Mouse (Mus musculus) WW6 (cell line): Measurements from ENCODE around the gene Map3k3.
"Not testable (repeated sequence)": the region's sequence is repeated elsewhere in the genome, so short reads cannot be mapped to it uniquely, and the experiment has no call there.

Experiments used
- DNase-seq: peaks from one replicate; pipeline ENCODE4 v3.0.0-alpha.2; 2013; ENCODE audit warnings: low read depth, low spot score

Gene Map3k3

GRCm38 (mm10) chr11:106192241-106192640, 107.8 kb downstream of the Map3k3 start:
- no peak for DNase-seq

DNA sequence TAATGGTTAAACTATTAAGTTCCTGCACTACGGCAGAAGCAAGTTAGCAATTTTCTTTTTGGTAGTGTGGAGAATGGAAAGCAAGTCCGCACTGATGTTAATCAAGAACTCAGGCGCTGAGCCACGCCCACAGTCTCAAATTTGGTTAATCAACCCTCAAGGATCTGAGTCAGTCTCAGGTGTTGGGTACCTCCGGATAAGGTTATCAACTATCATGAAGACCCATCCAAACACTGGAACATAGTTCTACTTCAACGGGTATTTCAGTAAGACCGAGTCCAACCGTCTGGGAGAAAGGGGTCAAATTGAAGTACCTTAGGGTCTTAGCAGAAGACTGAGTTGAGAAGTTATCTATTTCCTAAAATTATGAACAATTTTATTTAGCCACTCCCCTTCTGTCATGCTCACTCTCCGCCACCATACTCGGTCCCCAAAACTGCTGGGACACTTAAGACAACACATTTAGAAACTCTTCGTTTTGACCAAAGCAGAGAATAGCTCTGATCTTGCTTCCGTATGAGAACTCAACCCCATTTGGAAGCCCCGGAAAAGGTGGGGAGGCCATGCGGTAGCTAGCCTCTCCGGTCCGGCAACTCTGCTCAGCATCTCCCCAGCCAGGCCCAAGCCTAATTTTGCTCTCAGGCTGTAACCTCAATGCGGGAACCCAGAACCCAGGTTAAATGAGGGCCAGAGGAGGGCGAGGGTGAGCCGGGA, 108.4 kb downstream of the Map3k3 start:
- no peak for DNase-seq

DNA sequence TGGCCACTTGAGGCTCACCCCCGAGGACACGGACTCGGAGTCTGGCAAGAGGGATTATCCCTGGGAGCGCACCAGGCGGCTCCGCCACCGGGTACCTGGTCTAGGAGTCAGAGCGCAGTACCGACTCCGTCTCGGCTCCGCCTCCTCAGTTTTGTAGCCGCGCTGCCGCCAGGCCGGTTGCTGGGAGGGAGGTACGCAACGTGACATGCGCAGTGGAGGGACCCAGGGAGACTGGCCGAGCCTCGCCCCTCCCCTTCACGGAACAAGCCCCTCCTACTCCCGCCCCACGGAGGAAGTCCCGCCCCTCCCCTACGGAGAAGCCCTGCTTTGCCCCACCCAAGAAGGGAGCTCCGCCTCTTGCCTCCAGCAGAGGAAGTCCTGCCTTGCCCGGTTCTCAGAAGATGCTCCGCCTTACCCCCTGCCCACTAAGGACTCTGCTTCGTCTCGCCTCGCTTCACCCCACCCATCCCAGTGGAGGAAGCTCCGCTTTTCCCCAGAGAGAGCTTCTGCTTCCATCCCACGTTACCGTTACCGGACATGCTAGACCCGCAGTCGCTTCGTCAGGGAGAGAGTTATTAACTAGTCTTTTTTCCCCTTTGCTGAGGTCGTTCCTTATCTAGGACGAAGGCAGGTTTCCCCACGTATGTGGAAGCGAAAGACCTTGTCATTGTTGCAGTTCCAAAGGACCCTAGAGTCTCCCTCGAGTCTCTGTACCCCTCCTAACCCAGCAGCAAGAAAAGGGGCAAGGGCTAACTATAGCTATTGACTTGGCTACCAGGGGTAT, 109.2 kb downstream of the Map3k3 start:
- DNase-seq = peak; percentile 99

- no peak for DNase-seq
Observed at GRCm38 (mm10) chr11:106194155-106194541, 109.7 kb downstream of the Map3k3 start.

- no peak for DNase-seq
Observed at GRCm38 (mm10) chr11:106194891-106195290, 110.5 kb downstream of the Map3k3 start.

DNA sequence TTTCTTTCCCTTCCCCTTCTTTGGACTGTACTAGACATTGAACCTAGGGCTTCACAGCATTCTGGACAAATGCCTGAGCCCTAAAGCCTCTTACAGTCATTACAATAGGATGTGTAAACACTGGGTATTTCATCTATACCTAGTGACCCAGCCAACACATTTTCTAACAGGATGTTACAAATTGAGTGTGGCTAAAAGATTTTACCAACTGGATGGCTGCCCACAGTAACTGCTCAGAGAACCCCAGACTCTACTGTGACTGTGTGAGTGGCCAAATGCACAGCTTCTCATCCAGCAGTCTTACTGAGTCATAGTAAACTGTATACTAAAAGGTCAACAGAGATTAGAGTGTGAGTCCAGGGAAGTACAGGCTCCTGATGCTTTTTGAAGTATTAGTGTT, 110.9 kb downstream of the Map3k3 start:
- DNase-seq = no peak

- DNase-seq = no peak
Observed at GRCm38 (mm10) chr11:106198277-106198676, 113.9 kb downstream of the Map3k3 start.

DNA sequence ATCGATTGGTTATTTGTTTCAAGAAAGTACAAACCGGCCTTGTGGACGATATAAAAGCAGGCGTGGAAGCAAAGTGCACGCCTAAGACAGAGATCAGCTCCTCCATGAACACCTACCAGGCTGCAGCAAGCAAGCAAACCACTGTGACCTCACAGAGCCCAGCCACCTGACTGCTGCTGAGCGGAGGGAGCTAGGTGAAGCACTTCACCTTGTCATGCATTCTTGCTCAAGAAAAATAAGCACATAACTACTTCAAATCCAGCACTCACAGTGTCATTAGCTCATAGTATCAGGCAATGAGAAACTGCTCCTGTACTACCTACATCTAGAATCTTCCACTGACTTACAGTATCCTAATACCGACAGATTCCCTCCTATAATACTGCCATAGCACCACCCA, 115.6 kb downstream of the Map3k3 start:
- DNase-seq = not testable (repeated sequence)

- no peak for DNase-seq
Observed at GRCm38 (mm10) chr11:106200756-106201155, 116.3 kb downstream of the Map3k3 start.

- no peak for DNase-seq
Observed at GRCm38 (mm10) chr11:106201337-106202122, 117.1 kb downstream of the Map3k3 start.

DNA sequence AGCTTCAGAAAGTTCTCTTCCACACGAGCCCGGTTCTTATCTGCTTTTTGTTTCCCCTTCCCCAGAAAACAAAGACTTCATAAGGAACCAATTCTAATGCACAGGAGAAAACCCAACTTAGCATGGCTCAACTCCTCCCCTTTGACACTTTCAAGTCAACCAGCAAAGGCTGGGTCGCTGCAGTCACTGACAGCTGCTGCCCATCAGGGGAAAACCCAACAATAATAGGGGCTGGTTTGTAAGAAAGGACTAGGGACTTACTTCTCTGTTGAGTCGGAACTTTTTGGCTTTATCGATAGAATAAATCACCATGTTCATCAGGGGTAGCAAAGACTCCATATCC, 117.7 kb downstream of the Map3k3 start, which contains the start of gene Strada:
Strada (minus strand) TSS at position 46 of the 343 bp plus-strand sequence.
- DNase-seq = no peak
